7 mouse cellular contexts compared by ENCODE assay signal in the genomic region with DNA sequence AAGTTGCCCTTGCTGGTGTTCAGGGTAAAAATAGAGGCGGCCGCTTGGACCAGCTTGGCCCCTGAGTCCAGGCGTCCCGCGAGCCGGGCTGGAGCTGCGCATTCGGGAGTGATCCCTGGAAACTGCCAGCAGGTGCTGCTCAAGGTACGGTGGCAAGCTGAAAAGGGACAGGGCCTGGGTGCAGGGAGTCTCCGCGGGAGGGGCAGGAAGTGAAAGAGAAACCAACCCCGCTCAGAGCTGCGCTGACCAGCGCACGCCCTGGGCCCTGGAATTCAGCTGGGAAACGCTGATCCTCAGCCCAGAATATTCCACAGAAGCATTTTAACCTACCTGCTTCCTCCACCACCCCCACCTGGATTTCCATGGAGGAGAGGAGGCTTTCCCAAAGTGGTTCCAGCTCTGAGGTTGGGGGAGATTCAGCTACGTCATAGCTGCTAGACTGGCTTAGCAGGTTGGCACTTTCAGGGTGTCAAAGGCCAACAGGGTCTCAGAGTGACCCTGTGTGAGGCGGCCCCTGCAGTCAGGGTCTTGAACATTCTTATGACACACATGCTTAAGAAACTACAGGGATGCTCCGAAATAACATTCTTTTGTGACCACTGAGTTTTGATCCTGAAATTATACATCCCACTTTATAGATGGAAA. TPM values are rescaled to one million over a fixed set of nuclear protein-coding genes. Genes with fewer than 3 reads are reported as not detected.
DNase-seq lines count a peak whose midpoint lies in the region; ATAC-seq and TF ChIP-seq lines count a peak whose summit lies in the region.

No protein-coding gene starts in this region.

- no peak overlapping the region for H3K27ac ChIP-seq in intestine, embryonic 15.5 days
- 0 out of 2 replicates have a peak overlapping the region, but pooled peaks have one; percentile 23 for H3K27ac ChIP-seq in limb, embryonic 12.5 days
- no peak overlapping the region for H3K27ac ChIP-seq in midbrain, embryonic 12.5 days (replicated peaks)
- no peak overlapping the region for H3K27ac ChIP-seq in small intestine, adult 2 months (ENCODE audit: insufficient read depth, low read depth, low read length)

- TF ChIP-seq CTCF in small intestine, adult 2 months (IDR thresholded peaks at IDR 0.05; ENCODE audit: extremely low read depth, insufficient read length, insufficient replicate concordance, low read depth, low read length) = peak; percentile 62; the same call in 1 of the 2 replicates

- peaks cover 6% of the 10 kb centered on the region; the same call in 1 of the 2 replicates for H3K27me3 ChIP-seq in intestine, embryonic 15.5 days (replicated peaks)
- peaks cover 11% of the 10 kb centered on the region for H3K27me3 ChIP-seq in limb, embryonic 12.5 days
- peaks cover 51% of the 10 kb centered on the region for H3K27me3 ChIP-seq in midbrain, embryonic 12.5 days
- H3K27me3 ChIP-seq in small intestine, adult 2 months (ENCODE audit: control insufficient read depth, insufficient read depth, low read length) = peaks cover 3% of the 10 kb centered on the region; the same call in 1 of the 2 replicates

- peak overlapping the region; percentile 91 for H3K4me2 ChIP-seq in intestine, embryonic 15.5 days (replicated peaks)
- peak overlapping the region; percentile 80 for H3K4me2 ChIP-seq in limb, embryonic 12.5 days
- H3K4me2 ChIP-seq in midbrain, embryonic 12.5 days (replicated peaks) = peak overlapping the region; percentile 80

- peak; percentile 99 for ATAC-seq in intestine, embryonic 15.5 days
- peak; percentile 87 for ATAC-seq in limb, embryonic 12.5 days (ENCODE audit: insufficient number of reproducible peaks, insufficient read depth, low FRiP score, low TSS enrichment, low read depth)
- peak; percentile 86 for ATAC-seq in midbrain, embryonic 12.5 days (ENCODE audit: low FRiP score, low read depth)

- H3K9ac ChIP-seq in intestine, embryonic 15.5 days = peak overlapping the region; percentile 43
- H3K9ac ChIP-seq in limb, embryonic 12.5 days (replicated peaks) = peak overlapping the region; percentile 63
- H3K9ac ChIP-seq in midbrain, embryonic 12.5 days (replicated peaks) = peak overlapping the region; percentile 61; the same call in 1 of the 2 replicates

- H3K36me3 ChIP-seq in intestine, embryonic 15.5 days = no peaks in the 10 kb centered on the region
- H3K36me3 ChIP-seq in limb, embryonic 12.5 days = no peaks in the 10 kb centered on the region
- no peaks in the 10 kb centered on the region for H3K36me3 ChIP-seq in midbrain, embryonic 12.5 days
- no peaks in the 10 kb centered on the region for H3K36me3 ChIP-seq in small intestine, adult 2 months (ENCODE audit: control insufficient read depth, insufficient read depth, low read length)

- DNase-seq in adrenal gland, adult 8-10 months = peak; percentile 78
- peak; percentile 79 for DNase-seq in embryo, embryonic 10.5 days (ENCODE audit: low spot score)
- peak; percentile 33 for DNase-seq in gonadal fat pad, adult 2 months (ENCODE audit: low read depth)

- peaks cover 4% of the 10 kb centered on the region for H3K4me1 ChIP-seq in intestine, embryonic 15.5 days (replicated peaks)
- peaks cover 29% of the 10 kb centered on the region for H3K4me1 ChIP-seq in limb, embryonic 12.5 days (replicated peaks)
- peaks cover 13% of the 10 kb centered on the region for H3K4me1 ChIP-seq in midbrain, embryonic 12.5 days
- 0 out of 2 replicates have a peak, but pooled peaks cover 3% of the 10 kb centered on the region for H3K4me1 ChIP-seq in small intestine, adult 2 months (ENCODE audit: control insufficient read depth, insufficient read depth, insufficient read length, low read length)

- no peak for TF ChIP-seq POLR2A in small intestine, adult 2 months (IDR thresholded peaks at IDR 0.05; ENCODE audit: low read depth, low read length)

- H3K9me3 ChIP-seq in intestine, embryonic 15.5 days = no peaks in the 10 kb centered on the region
- no peaks in the 10 kb centered on the region for H3K9me3 ChIP-seq in limb, embryonic 12.5 days
- no peaks in the 10 kb centered on the region for H3K9me3 ChIP-seq in midbrain, embryonic 12.5 days

- WGBS in intestine, embryonic 15.5 days = 7% methylated on average over 19 of the region's 19 CpGs
- WGBS in limb, embryonic 12.5 days = 6% methylated on average over 19 of the region's 19 CpGs
- WGBS in midbrain, embryonic 12.5 days = 8% methylated on average over 19 of the region's 19 CpGs
- 6% methylated on average over 19 of the region's 19 CpGs for WGBS in small intestine, adult 2 months

- H3K4me3 ChIP-seq in intestine, embryonic 15.5 days (replicated peaks) = peak overlapping the region; percentile 44
- peak overlapping the region; percentile 51 for H3K4me3 ChIP-seq in limb, embryonic 12.5 days (replicated peaks)
- peak overlapping the region; percentile 49 for H3K4me3 ChIP-seq in midbrain, embryonic 12.5 days
- H3K4me3 ChIP-seq in small intestine, adult 2 months (ENCODE audit: low read depth, low read length) = peak overlapping the region; percentile 57

RNA-seq across cellular contexts. Expression of gene Inhba, which starts 0.7 kb away (rescaled TPM):
- 1 to 10 TPM; 1.2 to 2.2 (median 1.9) TPM for total RNA-seq in adrenal gland, adult 8-10 months (2022)
- polyA plus RNA-seq in gonadal fat pad, adult 2 months (2012; rRNA removed) = 4.3 and 8.3 TPM in 2 replicates
- 2.5 TPM in 2 replicates for polyA plus RNA-seq in intestine, embryonic 15.5 days (2015; fragmentation: Nextera tagmentation; extraction: Ambion mirVana)
- polyA plus RNA-seq in limb, embryonic 12.5 days (2016; fragmentation: Nextera tagmentation; extraction: Ambion mirVana) = 9.0 and 10.0 TPM in 2 replicates
- polyA plus RNA-seq in midbrain, embryonic 12.5 days (2016; fragmentation: Nextera tagmentation; extraction: Ambion mirVana) = 1.0 and 1.5 TPM in 2 replicates
- polyA plus RNA-seq in small intestine, adult 2 months (2012; rRNA removed) = 0.48 and 0.70 TPM in 2 replicates
